Mouse (Mus musculus) stomach, embryonic 14.5 days (tissue): ENCODE measurements around the gene Asprv1. TPM values are rescaled to one million over a fixed set of nuclear protein-coding genes. Genes with fewer than 3 reads are reported as not detected.

Experiments used
- ATAC-seq: fragments of 200-750 bp; cut with Nextera tagmentation; 2 replicates; pipeline ENCODE4 v1.8.0; 2017; ENCODE audit warnings: low read depth, moderate TSS enrichment; ENCODE audit not compliant: insufficient number of reproducible peaks, insufficient read depth, low FRiP score
- H3K27ac ChIP-seq: fragments of 300-500 bp; sonication (generic); 2 replicates; pipeline ENCODE4 v1.5.1; 2014; ENCODE audit warnings: mild to moderate bottlenecking, low read length, moderate library complexity, mixed read lengths
- H3K27me3 ChIP-seq: fragments of 300-500 bp; sonication (generic); 2 replicates; pipeline ENCODE4 v1.6.1; 2014; ENCODE audit warnings: low read length, control low read depth, mixed read lengths; ENCODE audit not compliant: control insufficient read depth, insufficient read depth
- H3K36me3 ChIP-seq: fragments of 300-500 bp; sonication (generic); 2 replicates; pipeline ENCODE4 v1.6.1; 2014; ENCODE audit warnings: mild to moderate bottlenecking, control low read depth, low read length, moderate library complexity, mixed read lengths; ENCODE audit not compliant: control insufficient read depth, insufficient read depth
- H3K4me1 ChIP-seq: fragments of 300-500 bp; sonication (generic); 2 replicates; pipeline ENCODE4 v1.6.1; 2014; ENCODE audit warnings: low read length, control low read depth, mixed read lengths; ENCODE audit not compliant: control insufficient read depth, insufficient read depth
- H3K4me2 ChIP-seq: fragments of 300-500 bp; sonication (generic); replicated peaks from 2 replicates; pipeline ENCODE4 v1.6.1; 2014; ENCODE audit warnings: low read depth, low read length, control low read depth
- H3K4me3 ChIP-seq: fragments of 300-500 bp; sonication (generic); 2 replicates; pipeline ENCODE4 v1.5.1; 2014; ENCODE audit warnings: low read depth, low read length, control low read depth
- H3K9ac ChIP-seq: fragments of 300-500 bp; sonication (generic); replicated peaks from 2 replicates; pipeline ENCODE4 v1.6.1; 2014; ENCODE audit warnings: low read depth, mild to moderate bottlenecking, control low read depth, low read length, moderate library complexity, mixed read lengths
- H3K9me3 ChIP-seq: fragments of 300-500 bp; sonication (generic); 2 replicates; pipeline ENCODE4 v1.6.1; 2016; ENCODE audit warnings: low read depth, low read length, control low read depth; ENCODE audit not compliant: control insufficient read depth
- WGBS: fragments of 180-500 bp; shearing (Covaris S2); extraction: QIAGEN DNeasy Blood & Tissue Kit; methylation state at CpG from one replicate; pipeline ENCODE4 v1.1.7; 2014; 5-methylcytosine and 5-hydroxymethylcytosine counted together
- polyA plus RNA-seq: library from polyadenylated mRNA; unstranded; fragments of >200 nt; fragmentation: Nextera tagmentation; extraction: Ambion mirVana; gene quantifications from 2 replicates; pipeline ENCODE4 v1.2.1, GENCODE M21; 2014

Asprv1 gene
- polyA plus RNA-seq, 1 experiment from 2014 or later, result 3.1 TPM

GRCm38 (mm10) chr6:86665560-86666307 is 37.8 kb downstream of the Asprv1 start:
- Histone ChIP-seq H3K4me2 (no peak overlapping the region), H3K27ac (no peak overlapping the region), H3K9me3 (no peaks in the 10 kb centered on the region), H3K27me3 (no peaks in the 10 kb centered on the region), H3K4me3 (no peak overlapping the region), H3K36me3 (peaks cover 21% of the 10 kb centered on the region), H3K9ac (no peak overlapping the region), H3K4me1 (peaks cover 7% of the 10 kb centered on the region)
- ATAC-seq, result no peak
- 77% methylated on average over 17 of the region's 17 CpGs for WGBS

- 91% methylated on average over 10 of the region's 10 CpGs for WGBS
- Histone ChIP-seq H3K4me1 (peaks cover 7% of the 10 kb centered on the region), H3K9ac (no peak overlapping the region), H3K27ac (no peak overlapping the region), H3K4me3 (no peak overlapping the region), H3K4me2 (no peak overlapping the region), H3K9me3 (no peaks in the 10 kb centered on the region), H3K36me3 (peaks cover 21% of the 10 kb centered on the region), H3K27me3 (no peaks in the 10 kb centered on the region)
- ATAC-seq, result no peak
Observed at GRCm38 (mm10) chr6:86667061-86667460, 39.1 kb downstream of the Asprv1 start.

- Histone ChIP-seq H3K27me3 (no peaks in the 10 kb centered on the region), H3K27ac (0 out of 2 replicates have a peak within 1 kb of the TSS, but pooled peaks have one; percentile 44), H3K4me1 (peaks cover 7% of the 10 kb centered on the region), H3K9me3 (no peaks in the 10 kb centered on the region), H3K9ac (peak within 1 kb of the TSS; percentile 69), H3K4me3 (peak within 1 kb of the TSS; percentile 82), H3K36me3 (peaks cover 18% of the 10 kb centered on the region), H3K4me2 (peak within 1 kb of the TSS; percentile 84)
- ATAC-seq, result no peak
- WGBS, result under 1% methylated on average over 74 of the region's 76 CpGs
Observed at GRCm38 (mm10) chr6:86668580-86669239, 40.7 kb downstream of the Asprv1 start, which contains the start of gene Mxd1. Gene Mxd1 (minus strand): TSS chr6:86669161.

GRCm38 (mm10) chr6:86669240-86669727 is 41.3 kb downstream of the Asprv1 start:
- Histone ChIP-seq H3K4me1 (peaks cover 7% of the 10 kb centered on the region), H3K4me3 (peak overlapping the region; percentile 82), H3K9me3 (no peaks in the 10 kb centered on the region), H3K27me3 (no peaks in the 10 kb centered on the region), H3K9ac (peak overlapping the region; percentile 22; the same call in 1 of the 2 replicates), H3K4me2 (peak overlapping the region; percentile 69), H3K27ac (0 out of 2 replicates have a peak overlapping the region, but pooled peaks have one; percentile 44), H3K36me3 (peaks cover 17% of the 10 kb centered on the region)
- peak; percentile 100 for ATAC-seq
- 1% methylated on average over 31 of the region's 37 CpGs for WGBS

- no peak for ATAC-seq
- Histone ChIP-seq H3K9me3 (no peaks in the 10 kb centered on the region), H3K27ac (no peak overlapping the region), H3K4me3 (no peak overlapping the region), H3K36me3 (peaks cover 29% of the 10 kb centered on the region), H3K4me1 (peaks cover 7% of the 10 kb centered on the region), H3K4me2 (no peak overlapping the region), H3K9ac (no peak overlapping the region), H3K27me3 (no peaks in the 10 kb centered on the region)
- WGBS, result 15% methylated on average over 2 of the region's 2 CpGs
Observed at GRCm38 (mm10) chr6:86670873-86671272, 42.9 kb downstream of the Asprv1 start.

GRCm38 (mm10) chr6:86678341-86678740 is 50.4 kb downstream of the Asprv1 start:
- peaks cover 1% of the 10 kb centered on the region; the same call in 1 of the 2 replicates for H3K4me1 ChIP-seq
- no peak overlapping the region for H3K4me2 ChIP-seq
- no peaks in the 10 kb centered on the region for H3K9me3 ChIP-seq
- 89% methylated on average over 6 of the region's 6 CpGs for WGBS
- H3K27ac ChIP-seq, result no peak overlapping the region
- peaks cover 71% of the 10 kb centered on the region for H3K36me3 ChIP-seq
- ATAC-seq, result no peak
- H3K9ac ChIP-seq, result no peak overlapping the region
- H3K27me3 ChIP-seq, result no peaks in the 10 kb centered on the region
- no peak overlapping the region for H3K4me3 ChIP-seq

Other genes starting within 250 kb of the Asprv1 start
- 102 TPM in 2 replicates for gene Pcyox1, start 231.0 kb upstream of the Asprv1 start, polyA plus RNA-seq
- gene Tia1, start 223.9 kb upstream of the Asprv1 start, polyA plus RNA-seq, result 236 and 245 TPM in 2 replicates
- gene Gm44790, start 201.5 kb upstream of the Asprv1 start, polyA plus RNA-seq, result not detected in 2 replicates
- gene C87436, start 189.8 kb upstream of the Asprv1 start, polyA plus RNA-seq, result 26.3 and 26.8 TPM in 2 replicates
- gene Pcbp1, start 101.8 kb upstream of the Asprv1 start, polyA plus RNA-seq, result 230 and 234 TPM in 2 replicates
- 10.8 and 10.9 TPM in 2 replicates for gene Mxd1, start 41.0 kb downstream of the Asprv1 start, polyA plus RNA-seq
- gene Snrnp27, start 56.4 kb downstream of the Asprv1 start, polyA plus RNA-seq, result 120 and 121 TPM in 2 replicates
- gene Gmcl1, start 105.2 kb downstream of the Asprv1 start, polyA plus RNA-seq, result 30.9 and 39.8 TPM in 2 replicates
- 79.7 and 93.9 TPM in 2 replicates for gene Anxa4, start 165.4 kb downstream of the Asprv1 start, polyA plus RNA-seq
- gene Aak1, start 221.4 kb downstream of the Asprv1 start, polyA plus RNA-seq, result 21.3 and 28.6 TPM in 2 replicates